Mouse (Mus musculus) spleen, adult 2 months (tissue): ENCODE data around the gene Srpk2.

Source experiments
- CTCF ChIP-seq: fragments of 200-500 bp; IDR thresholded peaks from 2 replicates; pipeline ENCODE4 v1.5.1; 2011; ENCODE audit warnings: mild to moderate bottlenecking, inconsistent platforms; ENCODE audit not compliant: insufficient read depth, insufficient read length, insufficient replicate concordance; ENCODE audit errors: extremely low read depth
- POLR2A ChIP-seq: fragments of 200-500 bp; IDR thresholded peaks from 2 replicates; pipeline ENCODE4 v1.6.1; 2011; ENCODE audit warnings: low read depth, low read length, inconsistent platforms

DNA sequence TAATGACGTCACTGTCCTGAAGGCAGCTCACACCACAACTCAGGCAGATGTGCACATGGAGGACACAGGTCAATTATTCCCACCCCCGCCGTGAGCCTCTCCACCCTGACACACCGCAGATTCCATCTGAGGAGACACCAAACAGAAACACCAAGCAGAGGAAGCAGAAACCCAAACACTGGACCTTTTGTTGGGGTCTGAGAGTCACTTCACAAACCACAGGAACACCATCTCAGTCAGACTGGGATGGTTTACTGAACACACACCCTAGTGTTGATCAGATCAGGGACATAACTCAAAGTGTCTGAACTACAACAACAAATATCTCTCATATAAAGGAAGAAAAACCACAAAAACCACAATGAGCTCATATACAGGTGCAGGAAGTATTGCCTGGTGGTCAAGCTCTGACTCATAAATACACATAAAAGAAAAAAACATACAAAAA is 34.5 kb upstream of the Srpk2 start:
- TF ChIP-seq POLR2A (no peak), CTCF (no peak)
